Mouse (Mus musculus): Measurements from ENCODE around the gene Tagln2. TPM values are rescaled to one million over a fixed set of nuclear protein-coding genes. Genes with fewer than 3 reads are reported as not detected.
A peak's percentile ranks its signal among the peaks of the same experiment; 100 is the strongest.

Tagln2 gene
- polyA plus RNA-seq, 1 experiment from 2014 or later, result 53.2 TPM

- H3K36me3 ChIP-seq, result no peaks in the 10 kb centered on the region
- H3K4me3 ChIP-seq, result no peak overlapping the region
- H3K27ac ChIP-seq, result no peak overlapping the region
- no peak overlapping the region for H3K4me2 ChIP-seq (replicated peaks)
- H3K27me3 ChIP-seq, result no peaks in the 10 kb centered on the region
- H3K9me3 ChIP-seq (replicated peaks), result no peaks in the 10 kb centered on the region
- 87% methylated on average over 16 of the region's 16 CpGs for WGBS
- no peaks in the 10 kb centered on the region for H3K4me1 ChIP-seq
- ATAC-seq (ENCODE audit: low FRiP score), result no peak
- no peak overlapping the region for H3K9ac ChIP-seq
Observed at GRCm38 (mm10) chr1:172463387-172464333, 36.2 kb upstream of the Tagln2 start.

DNA sequence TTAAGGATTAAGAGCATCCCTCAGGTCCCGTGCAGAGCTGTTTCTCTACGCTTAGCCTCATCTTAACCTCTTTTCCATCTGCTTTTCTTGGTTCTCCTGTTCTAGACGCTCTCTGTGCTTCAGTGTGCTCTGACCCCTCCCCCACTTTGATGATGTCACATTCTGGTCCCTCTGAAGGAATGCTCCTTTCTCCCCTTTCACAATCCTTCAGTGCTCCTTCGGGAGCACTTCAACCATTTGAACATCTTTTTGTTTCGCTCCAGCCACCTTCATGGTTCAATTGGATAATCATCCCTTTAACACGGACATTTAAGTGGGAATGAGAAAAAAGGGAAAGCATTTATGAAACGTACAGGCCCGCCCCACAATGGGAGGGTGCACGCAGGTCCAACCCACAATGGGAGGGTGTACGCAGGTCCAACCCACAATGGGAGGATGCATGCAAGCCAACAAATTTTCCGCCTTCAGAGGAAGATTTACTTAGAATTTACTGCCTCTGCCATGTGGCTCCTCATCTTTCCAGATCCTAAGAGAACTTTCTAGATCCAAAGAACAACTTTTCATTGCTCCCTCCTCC, 31.5 kb upstream of the Tagln2 start:
- Histone ChIP-seq H3K4me2 (replicated peaks) (no peak overlapping the region), H3K27me3 (no peaks in the 10 kb centered on the region), H3K9me3 (replicated peaks) (no peaks in the 10 kb centered on the region), H3K9ac (no peak overlapping the region), H3K4me1 (no peaks in the 10 kb centered on the region), H3K36me3 (no peaks in the 10 kb centered on the region), H3K4me3 (no peak overlapping the region), H3K27ac (no peak overlapping the region)
- ATAC-seq (ENCODE audit: low FRiP score), result no peak
- 74% methylated on average over 11 of the region's 11 CpGs for WGBS

DNA sequence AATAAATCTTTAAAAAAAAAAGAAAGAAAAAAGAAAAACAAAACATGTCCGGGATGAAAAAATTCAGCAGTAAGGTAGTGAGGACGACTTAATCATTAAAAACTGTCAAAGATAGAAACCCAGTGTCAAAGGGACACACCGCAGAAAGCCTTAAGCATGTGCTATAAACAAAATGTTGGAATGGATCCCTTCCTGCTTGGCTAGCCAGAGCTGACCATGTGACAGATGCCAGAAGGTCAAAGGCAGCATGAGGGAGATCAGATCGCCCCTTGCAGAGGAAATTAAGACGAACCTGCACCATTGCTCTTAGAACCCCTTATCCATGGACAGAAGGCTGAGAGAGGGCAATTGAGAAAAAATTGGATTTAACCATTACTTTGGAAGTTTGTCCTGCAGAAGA, 30.5 kb upstream of the Tagln2 start:
- no peaks in the 10 kb centered on the region for H3K27me3 ChIP-seq
- H3K36me3 ChIP-seq, result no peaks in the 10 kb centered on the region
- H3K9me3 ChIP-seq (replicated peaks), result no peaks in the 10 kb centered on the region
- no peak for ATAC-seq (ENCODE audit: low FRiP score)
- no peaks in the 10 kb centered on the region for H3K4me1 ChIP-seq
- no peak overlapping the region for H3K27ac ChIP-seq
- H3K4me2 ChIP-seq (replicated peaks), result no peak overlapping the region
- H3K9ac ChIP-seq, result no peak overlapping the region
- WGBS, result 83% methylated on average over 5 of the region's 5 CpGs
- no peak overlapping the region for H3K4me3 ChIP-seq

- H3K9ac ChIP-seq, result no peak overlapping the region
- no peak overlapping the region for H3K27ac ChIP-seq
- no peaks in the 10 kb centered on the region for H3K36me3 ChIP-seq
- no peaks in the 10 kb centered on the region for H3K4me1 ChIP-seq
- no peak overlapping the region for H3K4me3 ChIP-seq
- no peaks in the 10 kb centered on the region for H3K9me3 ChIP-seq (replicated peaks)
- no peaks in the 10 kb centered on the region for H3K27me3 ChIP-seq
- 62% methylated on average over 8 of the region's 8 CpGs for WGBS
- H3K4me2 ChIP-seq (replicated peaks), result no peak overlapping the region
- ATAC-seq (ENCODE audit: low FRiP score), result no peak
Observed at GRCm38 (mm10) chr1:172469810-172470448, 29.9 kb upstream of the Tagln2 start.

- H3K27ac ChIP-seq, result no peak overlapping the region
- no peak overlapping the region for H3K4me2 ChIP-seq (replicated peaks)
- no peaks in the 10 kb centered on the region for H3K9me3 ChIP-seq (replicated peaks)
- H3K4me1 ChIP-seq, result no peaks in the 10 kb centered on the region
- no peak for ATAC-seq (ENCODE audit: low FRiP score)
- H3K36me3 ChIP-seq, result no peaks in the 10 kb centered on the region
- H3K27me3 ChIP-seq, result no peaks in the 10 kb centered on the region
- H3K4me3 ChIP-seq, result no peak overlapping the region
- no peak overlapping the region for H3K9ac ChIP-seq
Observed at GRCm38 (mm10) chr1:172472909-172473308, 26.9 kb upstream of the Tagln2 start.

- H3K36me3 ChIP-seq, result no peaks in the 10 kb centered on the region
- no peaks in the 10 kb centered on the region for H3K9me3 ChIP-seq (replicated peaks)
- H3K4me2 ChIP-seq (replicated peaks), result no peak overlapping the region
- no peak overlapping the region for H3K4me3 ChIP-seq
- H3K27ac ChIP-seq, result no peak overlapping the region
- no peak for ATAC-seq (ENCODE audit: low FRiP score)
- H3K27me3 ChIP-seq, result no peaks in the 10 kb centered on the region
- H3K4me1 ChIP-seq, result no peaks in the 10 kb centered on the region
- no peak overlapping the region for H3K9ac ChIP-seq
- 86% methylated on average over 3 of the region's 3 CpGs for WGBS
Observed at GRCm38 (mm10) chr1:172474196-172474595, 25.7 kb upstream of the Tagln2 start.

- ATAC-seq (ENCODE audit: low FRiP score), result no peak
- Histone ChIP-seq H3K36me3 (no peaks in the 10 kb centered on the region), H3K4me1 (no peaks in the 10 kb centered on the region), H3K27me3 (no peaks in the 10 kb centered on the region), H3K4me3 (no peak within 1 kb of the TSS), H3K9ac (no peak within 1 kb of the TSS), H3K4me2 (replicated peaks) (no peak within 1 kb of the TSS), H3K9me3 (replicated peaks) (no peaks in the 10 kb centered on the region), H3K27ac (no peak within 1 kb of the TSS)
- 74% methylated on average over 7 of the region's 7 CpGs for WGBS
Observed at GRCm38 (mm10) chr1:172475054-172475741, 24.6 kb upstream of the Tagln2 start, which contains the start of gene Slamf9. TSS of gene Slamf9 (plus strand) at chr1:172475358.

- no peaks in the 10 kb centered on the region for H3K9me3 ChIP-seq (replicated peaks)
- H3K4me3 ChIP-seq, result no peak overlapping the region
- H3K36me3 ChIP-seq, result no peaks in the 10 kb centered on the region
- H3K27ac ChIP-seq, result no peak overlapping the region
- H3K27me3 ChIP-seq, result no peaks in the 10 kb centered on the region; the same call in 1 of the 2 replicates
- WGBS, result 87% methylated on average over 5 of the region's 5 CpGs
- no peak overlapping the region for H3K9ac ChIP-seq
- peaks cover 3% of the 10 kb centered on the region for H3K4me1 ChIP-seq
- no peak for ATAC-seq (ENCODE audit: low FRiP score)
- no peak overlapping the region for H3K4me2 ChIP-seq (replicated peaks)
Observed at GRCm38 (mm10) chr1:172478020-172478419, 21.8 kb upstream of the Tagln2 start.

DNA sequence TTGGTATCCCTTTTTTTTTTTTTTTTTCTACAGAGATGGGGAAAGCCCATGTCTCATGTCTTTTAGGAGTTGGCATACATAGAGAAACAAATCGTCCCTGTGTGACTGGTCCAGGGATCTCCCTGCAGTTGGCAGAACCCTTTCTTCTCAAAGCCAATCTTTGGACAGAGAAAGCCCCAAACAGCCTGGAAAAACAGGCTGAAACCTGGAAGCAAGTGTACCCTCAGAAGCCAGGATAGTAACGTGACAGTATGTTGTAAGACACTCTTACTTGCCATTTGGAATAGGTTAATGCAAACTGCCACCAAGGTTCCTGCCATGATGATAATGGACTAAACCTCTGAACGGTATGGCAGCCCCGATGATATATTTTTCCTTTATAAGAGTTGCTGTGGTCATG, 19.5 kb upstream of the Tagln2 start:
- Histone ChIP-seq H3K36me3 (no peaks in the 10 kb centered on the region), H3K4me2 (replicated peaks) (no peak overlapping the region), H3K9me3 (replicated peaks) (no peaks in the 10 kb centered on the region), H3K4me1 (peaks cover 26% of the 10 kb centered on the region), H3K27ac (no peak overlapping the region), H3K4me3 (no peak overlapping the region), H3K9ac (no peak overlapping the region), H3K27me3 (no peaks in the 10 kb centered on the region; the same call in 1 of the 2 replicates)
- ATAC-seq (ENCODE audit: low FRiP score), result no peak
- WGBS, result 94% methylated on average over 4 of the region's 4 CpGs

DNA sequence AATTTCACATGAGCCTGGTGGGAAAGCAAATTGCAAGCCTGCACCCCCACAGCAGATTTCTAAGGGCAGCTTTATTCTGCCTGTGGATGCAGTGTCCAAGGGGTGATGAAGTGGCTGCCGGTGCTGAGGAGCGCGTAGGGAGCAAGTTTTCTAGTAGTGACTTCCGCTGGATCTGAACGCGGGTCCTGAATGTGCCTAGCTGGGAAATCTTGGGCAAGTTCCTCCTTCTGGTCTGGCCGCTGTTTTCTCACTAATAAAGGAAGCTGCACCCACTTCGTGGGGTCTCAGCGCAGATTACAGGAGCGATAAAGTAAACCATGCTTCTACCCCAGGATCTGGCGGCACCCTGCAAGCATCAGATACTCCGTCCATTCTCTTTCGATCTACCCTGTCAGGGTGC, 18.7 kb upstream of the Tagln2 start:
- H3K9ac ChIP-seq, result peak overlapping the region; percentile 43; the same call in 1 of the 2 replicates
- no peaks in the 10 kb centered on the region for H3K9me3 ChIP-seq (replicated peaks)
- H3K4me2 ChIP-seq (replicated peaks), result peak overlapping the region; percentile 79
- H3K36me3 ChIP-seq, result no peaks in the 10 kb centered on the region
- H3K27ac ChIP-seq, result no peak overlapping the region
- H3K4me1 ChIP-seq, result peaks cover 33% of the 10 kb centered on the region
- H3K27me3 ChIP-seq, result no peaks in the 10 kb centered on the region; the same call in 1 of the 2 replicates
- ATAC-seq (ENCODE audit: low FRiP score), result no peak
- WGBS, result 23% methylated on average over 13 of the region's 13 CpGs
- peak overlapping the region; percentile 71 for H3K4me3 ChIP-seq

GRCm38 (mm10) chr1:172481540-172482280, 18.1 kb upstream of the Tagln2 start, which contains the start of gene Igsf9:
TSS of gene Igsf9 (plus strand) at chr1:172481788.
- peak within 1 kb of the TSS; percentile 71 for H3K4me3 ChIP-seq
- no peaks in the 10 kb centered on the region for H3K9me3 ChIP-seq (replicated peaks)
- ATAC-seq (ENCODE audit: low FRiP score), result peak; percentile 95
- H3K4me2 ChIP-seq (replicated peaks), result peak within 1 kb of the TSS; percentile 79
- H3K27ac ChIP-seq, result peak within 1 kb of the TSS; percentile 68
- WGBS, result under 1% methylated on average over 38 of the region's 38 CpGs
- H3K27me3 ChIP-seq, result no peaks in the 10 kb centered on the region; the same call in 1 of the 2 replicates
- H3K9ac ChIP-seq, result peak within 1 kb of the TSS; percentile 80
- H3K36me3 ChIP-seq, result no peaks in the 10 kb centered on the region
- H3K4me1 ChIP-seq, result peaks cover 39% of the 10 kb centered on the region
